Mouse (Mus musculus) forebrain, embryonic 14.5 days (tissue): Measurements from ENCODE around the gene Mettl1. TPM values are rescaled to one million over a fixed set of nuclear protein-coding genes. Genes with fewer than 3 reads are reported as not detected.
"Not testable (repeated sequence)": the region's sequence is repeated elsewhere in the genome, so short reads cannot be mapped to it uniquely, and the experiment has no call there.

ENCODE experiments used
- ATAC-seq: fragments of 200-750 bp; cut with Nextera tagmentation; 2 replicates; pipeline ENCODE4 v1.8.0; 2017; ENCODE audit warnings: mild to moderate bottlenecking, moderate library complexity
- DNase-seq: peaks from one replicate; pipeline ENCODE4 v3.0.0-alpha.2; 2015; ENCODE audit warnings: low spot score
- H3K27ac ChIP-seq: fragments of 300-500 bp; sonication (generic); 2 replicates; pipeline ENCODE4 v1.5.1; 2014; ENCODE audit warnings: low read depth, mild to moderate bottlenecking, control low read depth, low read length, moderate library complexity
- H3K27me3 ChIP-seq: fragments of 300-500 bp; sonication (generic); replicated peaks from 2 replicates; pipeline ENCODE4 v1.6.1; 2014; ENCODE audit warnings: low read length, control low read depth, mixed read lengths; ENCODE audit not compliant: control insufficient read depth, insufficient read depth
- H3K36me3 ChIP-seq: fragments of 300-500 bp; sonication (generic); 2 replicates; pipeline ENCODE4 v1.6.1; 2014; ENCODE audit warnings: low read length, control low read depth; ENCODE audit not compliant: control insufficient read depth, insufficient read depth
- H3K4me1 ChIP-seq: fragments of 300-500 bp; sonication (generic); 2 replicates; pipeline ENCODE4 v1.6.1; 2014; ENCODE audit warnings: antibody characterized with exemption, low read length, control low read depth; ENCODE audit not compliant: control insufficient read depth, insufficient read depth
- H3K4me2 ChIP-seq: fragments of 300-500 bp; sonication (generic); 2 replicates; pipeline ENCODE4 v1.6.1; 2014; ENCODE audit warnings: mild to moderate bottlenecking, control low read depth, low read length
- H3K4me3 ChIP-seq: fragments of 300-500 bp; sonication (generic); 2 replicates; pipeline ENCODE4 v1.5.1; 2014; ENCODE audit warnings: low read depth, low read length, control low read depth
- H3K9ac ChIP-seq: fragments of 300-500 bp; sonication (generic); 2 replicates; pipeline ENCODE4 v1.6.1; 2014; ENCODE audit warnings: mild to moderate bottlenecking, low read length, control low read depth, moderate library complexity
- H3K9me3 ChIP-seq: fragments of 300-500 bp; sonication (generic); replicated peaks from 2 replicates; pipeline ENCODE4 v1.6.1; 2016; ENCODE audit warnings: low read length, control low read depth, mixed read lengths; ENCODE audit not compliant: control insufficient read depth
- WGBS: fragments of 180-500 bp; shearing (Covaris S2); extraction: QIAGEN DNeasy Blood & Tissue Kit; methylation state at CpG from one replicate; pipeline ENCODE4 v1.1.7; 2014; 5-methylcytosine and 5-hydroxymethylcytosine counted together
- polyA plus RNA-seq: library from polyadenylated mRNA; unstranded; fragments of >200 nt; fragmentation: Nextera tagmentation; extraction: Ambion mirVana; gene quantifications from 2 replicates; pipeline ENCODE4 v1.2.1, GENCODE M21; 2014

The Mettl1 gene
- polyA plus RNA-seq, 1 experiment from 2014 or later: 21.4 TPM

DNA sequence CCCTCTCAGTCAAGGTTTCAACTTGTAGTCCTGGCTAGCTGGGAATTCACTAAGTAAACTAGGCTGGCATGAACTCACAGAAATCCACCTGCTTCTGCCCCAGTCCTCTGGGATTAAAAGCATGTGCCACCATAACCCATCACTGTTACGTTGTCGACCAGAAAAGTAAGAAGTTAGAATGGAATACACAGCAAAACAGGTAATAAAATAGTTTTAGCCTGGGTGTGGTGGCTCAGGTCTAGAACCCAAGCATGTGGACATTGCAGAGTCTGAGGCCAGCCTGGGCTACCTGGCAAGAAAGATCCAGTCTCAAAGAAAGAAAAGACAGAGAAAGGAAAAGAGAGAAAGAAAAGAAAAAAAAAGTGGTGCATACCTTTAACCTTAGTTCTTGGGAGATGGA lies 20.3 kb downstream of the Mettl1 start:
- DNase-seq (no peak), ATAC-seq (no peak)
- 71% methylated on average over 2 of the region's 2 CpGs for WGBS
- peak overlapping the region; percentile 97; the same call in 1 of the 2 replicates for H3K9ac ChIP-seq
- peak overlapping the region; percentile 87 for H3K4me2 ChIP-seq
- H3K4me1 ChIP-seq: peaks cover 26% of the 10 kb centered on the region
- H3K9me3 ChIP-seq: no peaks in the 10 kb centered on the region
- peaks cover 33% of the 10 kb centered on the region for H3K36me3 ChIP-seq
- no peaks in the 10 kb centered on the region for H3K27me3 ChIP-seq
- peak overlapping the region; percentile 95 for H3K27ac ChIP-seq
- H3K4me3 ChIP-seq: 0 out of 2 replicates have a peak overlapping the region, but pooled peaks have one; percentile 89

DNA sequence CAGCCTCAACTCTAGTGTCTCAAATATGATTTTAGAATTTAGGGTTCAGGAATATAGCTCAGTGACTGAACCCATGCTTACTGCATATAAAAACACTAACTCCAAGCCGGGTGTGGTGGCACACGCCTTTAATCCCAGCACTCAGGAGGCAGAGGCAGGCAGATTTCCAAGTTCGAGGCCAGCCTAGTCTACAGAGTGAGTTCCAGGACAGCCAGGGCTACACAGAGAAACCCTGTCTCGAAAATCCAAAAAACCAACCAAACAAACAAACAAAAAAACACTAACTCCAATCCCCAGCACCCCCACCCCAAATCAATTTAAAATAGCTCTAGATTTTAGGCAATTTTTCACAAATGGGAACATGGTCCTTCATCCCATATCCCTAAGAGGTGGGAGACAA lies 20.9 kb downstream of the Mettl1 start:
- H3K27ac ChIP-seq: not testable (repeated sequence)
- peaks cover 26% of the 10 kb centered on the region for H3K4me1 ChIP-seq

DNA sequence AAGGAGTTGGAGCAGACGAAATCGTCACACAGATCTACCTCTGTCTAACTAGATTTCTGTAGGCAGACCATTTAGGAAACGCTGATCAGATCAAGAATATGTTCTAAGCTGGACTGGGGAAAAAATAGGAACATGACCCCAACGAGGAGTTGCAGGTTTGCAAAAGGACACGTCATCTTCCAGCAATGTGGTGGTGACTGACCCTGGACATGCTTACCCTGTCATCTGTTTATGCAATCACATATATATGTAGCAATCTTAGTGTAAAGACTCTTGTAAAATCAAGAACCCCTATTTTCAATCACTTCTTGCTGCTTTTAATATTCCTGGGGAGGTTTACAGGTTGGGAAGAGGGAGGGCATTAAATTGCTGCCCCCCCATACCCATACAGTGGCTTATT lies 21.3 kb downstream of the Mettl1 start:
- H3K4me3 ChIP-seq: no peak overlapping the region
- H3K9me3 ChIP-seq: no peaks in the 10 kb centered on the region
- H3K9ac ChIP-seq: no peak overlapping the region
- ATAC-seq (no peak), DNase-seq (no peak)
- peak overlapping the region; percentile 79; the same call in 1 of the 2 replicates for H3K27ac ChIP-seq
- peaks cover 33% of the 10 kb centered on the region for H3K36me3 ChIP-seq
- peak overlapping the region; percentile 51 for H3K4me2 ChIP-seq
- H3K4me1 ChIP-seq: peaks cover 26% of the 10 kb centered on the region
- WGBS: 78% methylated on average over 5 of the region's 5 CpGs
- H3K27me3 ChIP-seq: no peaks in the 10 kb centered on the region

More for the DNA sequence above, 20.9 kb downstream of the Mettl1 start:
- ATAC-seq, H3K9me3 ChIP-seq, H3K4me3 ChIP-seq, H3K9ac ChIP-seq, H3K4me2 ChIP-seq, DNase-seq, H3K27me3 ChIP-seq: not testable (repeated sequence)
- 85% methylated on average over 4 of the region's 4 CpGs for WGBS
- peaks cover 33% of the 10 kb centered on the region for H3K36me3 ChIP-seq

DNA sequence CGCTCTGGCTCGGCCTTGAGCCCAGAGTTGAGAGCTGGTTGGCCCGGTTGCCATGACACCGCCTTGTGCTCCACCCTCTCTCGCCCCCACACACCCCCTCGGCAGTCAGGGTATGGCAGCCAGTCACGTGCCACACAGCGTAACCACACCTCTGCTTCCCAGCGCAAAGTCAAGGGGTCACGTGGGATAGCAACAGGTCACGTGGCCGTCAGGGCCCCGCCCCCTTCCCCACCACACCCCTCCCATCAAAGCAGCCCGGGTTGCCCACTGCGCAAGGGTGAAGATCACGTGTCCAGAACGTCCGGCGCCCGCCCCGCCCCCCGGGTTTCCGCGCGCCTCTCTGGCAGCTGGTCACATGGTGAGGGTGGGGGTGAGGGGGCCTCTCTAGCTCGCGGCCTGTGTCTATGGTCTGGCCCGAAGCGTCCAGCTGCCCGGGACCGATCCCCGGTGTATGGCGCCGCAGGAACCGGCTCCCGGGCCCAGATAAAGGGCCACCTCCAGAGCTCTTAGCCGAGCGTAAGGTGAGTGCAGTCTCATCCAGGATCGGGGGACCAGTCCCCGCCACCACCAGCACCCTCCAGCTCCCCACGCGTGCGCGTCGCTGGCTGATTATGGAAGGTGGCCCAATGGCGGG lies 22.1 kb downstream of the Mettl1 start, which contains the start of gene Cdk4:
Gene Cdk4 (plus strand): TSS at position 296 of the 634 bp plus-strand sequence.
- H3K4me1 ChIP-seq: peaks cover 26% of the 10 kb centered on the region
- peak within 1 kb of the TSS; percentile 85 for H3K27ac ChIP-seq
- no peaks in the 10 kb centered on the region for H3K9me3 ChIP-seq
- WGBS: under 1% methylated on average over 43 of the region's 46 CpGs
- ATAC-seq (peak; percentile 89), DNase-seq (peak; percentile 99)
- H3K4me2 ChIP-seq: peak within 1 kb of the TSS; percentile 94
- H3K36me3 ChIP-seq: peaks cover 40% of the 10 kb centered on the region
- H3K4me3 ChIP-seq: peak within 1 kb of the TSS; percentile 67
- no peaks in the 10 kb centered on the region for H3K27me3 ChIP-seq
- peak within 1 kb of the TSS; percentile 93 for H3K9ac ChIP-seq

DNA sequence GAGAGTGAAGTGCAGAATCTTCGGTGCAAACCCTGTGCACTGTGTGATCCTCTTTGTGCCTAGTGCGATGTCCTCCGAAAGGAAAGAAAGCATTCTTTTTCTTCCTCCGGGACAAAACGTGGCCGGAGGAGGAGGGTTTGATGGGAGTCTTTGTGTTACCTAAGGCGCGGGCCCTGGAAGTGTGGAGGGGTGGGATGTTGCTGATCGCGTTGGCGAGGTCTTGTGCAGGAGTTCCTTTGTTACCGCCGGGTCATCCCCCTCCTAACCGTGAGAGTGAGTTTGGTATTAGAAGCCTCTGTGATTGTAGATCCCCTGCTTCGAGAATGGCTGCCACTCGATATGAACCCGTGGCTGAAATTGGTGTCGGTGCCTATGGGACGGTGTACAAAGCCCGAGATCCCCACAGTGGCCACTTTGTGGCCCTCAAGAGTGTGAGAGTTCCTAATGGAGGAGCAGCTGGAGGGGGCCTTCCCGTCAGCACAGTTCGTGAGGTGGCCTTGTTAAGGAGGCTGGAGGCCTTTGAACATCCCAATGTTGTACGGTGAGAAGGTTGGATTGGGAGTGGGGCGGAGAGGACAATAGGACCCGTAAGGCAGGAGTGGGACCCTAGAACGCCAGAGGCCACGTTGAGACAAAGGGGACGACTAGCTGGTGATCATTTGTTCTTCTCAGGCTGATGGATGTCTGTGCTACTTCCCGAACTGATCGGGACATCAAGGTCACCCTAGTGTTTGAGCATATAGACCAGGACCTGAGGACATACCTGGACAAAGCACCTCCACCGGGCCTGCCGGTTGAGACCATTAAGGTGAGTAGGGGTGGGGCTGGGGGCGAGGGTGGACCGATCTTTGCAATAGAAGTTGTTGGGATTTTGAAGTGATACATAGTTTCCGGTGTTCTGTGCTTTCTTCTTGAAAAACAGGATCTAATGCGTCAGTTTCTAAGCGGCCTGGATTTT lies 23.0 kb downstream of the Mettl1 start:
- ATAC-seq: peak; percentile 5
- H3K9ac ChIP-seq: peak overlapping the region; percentile 93
- H3K27me3 ChIP-seq: no peaks in the 10 kb centered on the region
- peaks cover 29% of the 10 kb centered on the region for H3K4me1 ChIP-seq
- peaks cover 44% of the 10 kb centered on the region for H3K36me3 ChIP-seq
- WGBS: 13% methylated on average over 37 of the region's 37 CpGs
- peak overlapping the region; percentile 67 for H3K4me3 ChIP-seq
- H3K9me3 ChIP-seq: no peaks in the 10 kb centered on the region
- peak overlapping the region; percentile 94 for H3K4me2 ChIP-seq
- H3K27ac ChIP-seq: peak overlapping the region; percentile 85
- DNase-seq: peak; percentile 45

DNA sequence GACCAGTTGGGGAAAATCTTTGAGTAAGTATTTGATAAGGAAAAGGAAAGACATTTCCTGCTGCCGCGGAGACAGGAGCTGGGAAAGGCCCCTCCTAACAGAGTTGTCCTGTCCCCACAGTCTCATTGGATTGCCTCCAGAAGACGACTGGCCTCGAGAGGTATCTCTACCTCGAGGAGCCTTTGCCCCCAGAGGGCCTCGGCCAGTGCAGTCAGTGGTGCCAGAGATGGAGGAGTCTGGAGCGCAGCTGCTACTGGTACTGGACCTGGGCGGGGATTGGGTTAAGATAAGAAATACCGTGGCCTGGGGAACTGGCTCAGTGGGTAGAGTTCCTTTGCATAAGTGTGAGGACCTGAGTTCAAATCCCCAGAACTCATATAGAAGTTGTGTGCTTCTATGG lies 24.8 kb downstream of the Mettl1 start:
- Histone ChIP-seq H3K4me2 (no peak overlapping the region), H3K4me1 (peaks cover 28% of the 10 kb centered on the region), H3K27ac (no peak overlapping the region), H3K9ac (no peak overlapping the region), H3K4me3 (no peak overlapping the region), H3K27me3 (no peaks in the 10 kb centered on the region), H3K36me3 (peaks cover 44% of the 10 kb centered on the region), H3K9me3 (no peaks in the 10 kb centered on the region)
- WGBS: 91% methylated on average over 9 of the region's 9 CpGs
- DNase-seq (no peak), ATAC-seq (no peak)

DNA sequence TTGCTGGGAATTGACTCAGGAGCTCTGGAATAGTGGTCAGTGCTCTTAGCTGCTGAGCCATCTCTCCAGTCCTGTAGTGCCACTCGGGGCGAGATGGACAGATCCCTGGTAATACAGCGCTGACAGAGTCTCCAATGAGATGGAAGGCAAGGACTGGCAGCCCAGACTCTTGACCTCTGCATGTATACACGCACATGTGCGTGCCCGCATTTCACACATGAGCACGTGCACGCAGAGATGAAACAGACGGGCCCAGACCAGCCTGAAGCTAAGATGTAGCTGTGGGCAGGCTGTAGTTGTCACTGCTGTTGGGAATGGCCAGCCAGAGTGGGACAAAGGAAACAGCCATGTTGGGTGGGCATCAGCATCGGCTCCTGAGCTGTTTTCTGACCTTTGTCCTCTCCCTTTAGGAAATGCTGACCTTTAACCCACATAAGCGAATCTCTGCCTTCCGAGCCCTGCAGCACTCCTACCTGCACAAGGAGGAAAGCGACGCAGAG lies 25.4 kb downstream of the Mettl1 start:
- H3K27me3 ChIP-seq: no peaks in the 10 kb centered on the region
- H3K4me3 ChIP-seq: no peak overlapping the region
- WGBS: 92% methylated on average over 14 of the region's 14 CpGs
- ATAC-seq (no peak), DNase-seq (no peak)
- H3K27ac ChIP-seq: no peak overlapping the region
- H3K4me2 ChIP-seq: no peak overlapping the region
- H3K9ac ChIP-seq: no peak overlapping the region
- no peaks in the 10 kb centered on the region for H3K9me3 ChIP-seq
- peaks cover 44% of the 10 kb centered on the region for H3K36me3 ChIP-seq
- H3K4me1 ChIP-seq: peaks cover 28% of the 10 kb centered on the region

DNA sequence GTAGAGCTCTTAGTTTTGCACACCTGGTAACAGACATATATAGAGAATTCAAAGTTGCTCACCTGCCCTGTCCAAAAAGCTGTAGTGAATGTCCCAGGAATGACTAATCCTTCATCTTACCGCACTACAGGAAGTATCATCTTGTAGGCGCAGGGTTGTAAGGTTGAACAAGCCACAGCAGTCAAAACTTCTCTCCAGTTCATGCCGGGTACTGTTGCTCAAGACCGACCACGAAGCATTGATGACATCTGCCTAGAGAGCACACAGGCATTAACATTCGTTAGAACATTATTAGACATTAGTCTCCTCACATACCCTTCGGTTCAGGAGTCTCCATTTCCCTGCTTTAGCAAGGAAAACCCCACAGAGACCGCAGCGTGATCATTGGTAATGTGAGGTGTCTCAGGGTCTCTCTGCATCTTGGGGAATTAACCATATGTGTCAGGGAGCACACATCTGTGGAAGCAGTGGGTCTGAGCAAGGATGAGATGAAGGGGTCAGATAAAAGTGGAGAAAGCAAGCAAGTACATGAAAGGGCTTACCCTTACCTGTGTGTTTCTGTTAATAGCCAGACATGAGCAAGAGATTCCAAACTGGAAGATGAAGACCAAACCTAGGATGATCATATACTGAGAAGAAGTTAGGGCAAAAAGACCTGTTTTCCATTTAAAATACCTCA lies 27.3 kb downstream of the Mettl1 start:
- DNase-seq: no peak
- H3K27me3 ChIP-seq: no peaks in the 10 kb centered on the region
- H3K4me3 ChIP-seq: peak overlapping the region; percentile 59
- H3K9ac ChIP-seq: peak overlapping the region; percentile 60
- ATAC-seq: no peak
- H3K4me1 ChIP-seq: peaks cover 22% of the 10 kb centered on the region
- no peaks in the 10 kb centered on the region for H3K9me3 ChIP-seq
- WGBS: 83% methylated on average over 9 of the region's 9 CpGs
- H3K4me2 ChIP-seq: peak overlapping the region; percentile 80
- no peak overlapping the region; the same call in 1 of the 2 replicates for H3K27ac ChIP-seq
- H3K36me3 ChIP-seq: peaks cover 44% of the 10 kb centered on the region
